Mouse (Mus musculus) liver, embryonic 15.5 days (tissue): Measurements from ENCODE around the gene Lurap1l. TPM values are rescaled to one million over a fixed set of nuclear protein-coding genes. Genes with fewer than 3 reads are reported as not detected.
"Not testable (repeated sequence)": the region's sequence is repeated elsewhere in the genome, so short reads cannot be mapped to it uniquely, and the experiment has no call there.

Experiments
- ATAC-seq: fragments of 200-750 bp; cut with Nextera tagmentation; 2 replicates; pipeline ENCODE4 v1.8.0; 2017; ENCODE audit warnings: moderate number of reproducible peaks, mild to moderate bottlenecking, moderate library complexity; ENCODE audit not compliant: insufficient read depth
- H3K27ac ChIP-seq: fragments of 300-500 bp; sonication (generic); replicated peaks from 2 replicates; pipeline ENCODE4 v1.5.1; 2015; ENCODE audit warnings: mild to moderate bottlenecking, inconsistent platforms
- H3K27me3 ChIP-seq: fragments of 300-500 bp; sonication (generic); 2 replicates; pipeline ENCODE4 v1.6.1; 2015; ENCODE audit warnings: mild to moderate bottlenecking, inconsistent platforms
- H3K36me3 ChIP-seq: fragments of 300-500 bp; sonication (generic); replicated peaks from 2 replicates; pipeline ENCODE4 v1.6.1; 2015; ENCODE audit warnings: moderate library complexity, mild to moderate bottlenecking, inconsistent platforms
- H3K4me1 ChIP-seq: fragments of 300-500 bp; sonication (generic); replicated peaks from 2 replicates; pipeline ENCODE4 v1.6.1; 2015; ENCODE audit warnings: inconsistent platforms
- H3K4me2 ChIP-seq: fragments of 300-500 bp; sonication (generic); 2 replicates; pipeline ENCODE4 v1.6.1; 2015; ENCODE audit warnings: moderate library complexity, mild to moderate bottlenecking, inconsistent platforms
- H3K4me3 ChIP-seq: fragments of 300-500 bp; sonication (generic); replicated peaks from 2 replicates; pipeline ENCODE4 v1.5.1; 2015; ENCODE audit warnings: mild to moderate bottlenecking, inconsistent platforms
- H3K9ac ChIP-seq: fragments of 300-500 bp; sonication (generic); 2 replicates; pipeline ENCODE4 v1.6.1; 2015; ENCODE audit warnings: moderate library complexity, mild to moderate bottlenecking, inconsistent platforms
- H3K9me3 ChIP-seq: fragments of 300-500 bp; sonication (generic); replicated peaks from 2 replicates; pipeline ENCODE4 v1.6.1; 2016; ENCODE audit warnings: inconsistent platforms
- WGBS: fragments of 180-500 bp; shearing (Covaris S2); methylation state at CpG from one replicate; pipeline ENCODE4 v1.1.7; 2015; ENCODE audit warnings: mixed read lengths; ENCODE audit not compliant: insufficient replicate concordance; 5-methylcytosine and 5-hydroxymethylcytosine counted together
- polyA plus RNA-seq: library from polyadenylated mRNA; unstranded; fragments of >200 nt; fragmentation: Nextera tagmentation; extraction: Ambion mirVana; gene quantifications from 2 replicates; pipeline ENCODE4 v1.2.1, GENCODE M21; 2015

The Lurap1l gene
- polyA plus RNA-seq, 1 experiment from 2014 or later, result 5.5 TPM

GRCm38 (mm10) chr4:80891004-80891403 is 19.4 kb upstream of the Lurap1l start:
- Histone ChIP-seq H3K9me3 (no peaks in the 10 kb centered on the region), H3K36me3 (no peaks in the 10 kb centered on the region), H3K9ac (no peak overlapping the region), H3K4me2 (no peak overlapping the region), H3K4me3 (no peak overlapping the region), H3K4me1 (no peaks in the 10 kb centered on the region), H3K27ac (no peak overlapping the region), H3K27me3 (no peaks in the 10 kb centered on the region)
- no peak for ATAC-seq
- WGBS, result 65% methylated on average over 6 of the region's 6 CpGs

DNA sequence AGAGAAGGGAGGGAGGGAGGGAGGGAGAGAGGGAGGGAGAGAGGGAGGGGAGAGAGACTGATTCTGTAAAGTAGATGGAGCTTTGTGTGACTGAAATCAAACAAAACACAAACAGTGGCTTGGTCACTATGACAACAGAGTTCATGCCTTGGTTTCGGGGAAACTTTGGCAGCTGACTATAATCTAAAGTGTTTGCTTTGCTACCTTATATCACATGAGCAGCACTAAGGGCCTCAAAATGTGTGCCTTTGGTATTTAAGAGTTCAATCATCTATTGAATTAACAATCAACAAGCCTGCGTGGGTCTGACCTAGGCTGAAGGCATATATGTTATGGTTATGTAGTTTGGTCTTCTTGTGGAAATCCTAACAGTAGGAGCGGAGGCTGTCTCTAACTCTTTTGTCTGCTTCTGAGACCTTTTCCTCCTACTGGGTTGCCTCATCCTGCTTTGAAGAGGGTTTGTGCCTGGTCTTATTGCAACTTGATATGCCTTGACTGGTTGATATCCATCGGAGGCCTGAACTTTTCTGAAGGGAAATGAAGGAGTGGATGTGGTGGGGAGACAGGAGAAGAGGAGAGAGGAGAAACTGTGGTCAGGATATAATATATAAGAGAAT is 15.1 kb upstream of the Lurap1l start:
- Histone ChIP-seq H3K4me3 (no peak overlapping the region), H3K27ac (no peak overlapping the region), H3K9me3 (no peaks in the 10 kb centered on the region), H3K27me3 (no peaks in the 10 kb centered on the region), H3K9ac (no peak overlapping the region), H3K36me3 (no peaks in the 10 kb centered on the region), H3K4me1 (0 out of 2 replicates have a peak, but pooled peaks cover 3% of the 10 kb centered on the region), H3K4me2 (no peak overlapping the region)
- 56% methylated on average over 4 of the region's 4 CpGs for WGBS
- no peak for ATAC-seq

DNA sequence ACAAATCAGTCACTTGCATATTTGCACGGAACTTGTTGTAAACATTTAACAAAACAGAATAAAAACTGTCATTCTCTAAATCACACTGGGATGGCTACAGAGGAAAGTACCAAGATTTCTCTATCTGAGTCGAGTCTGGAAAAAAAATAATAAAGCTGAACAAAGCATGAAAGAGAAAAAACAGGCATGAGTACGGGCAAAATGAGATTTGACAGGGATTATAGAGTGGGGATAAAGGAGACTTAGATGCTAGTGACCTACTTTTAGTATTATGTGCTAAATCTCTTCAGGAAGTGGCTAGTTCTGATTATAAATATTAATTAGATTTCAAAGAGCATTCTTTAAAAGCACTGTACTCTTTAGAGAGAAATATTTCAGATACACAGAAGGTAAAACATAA is 3.7 kb upstream of the Lurap1l start:
- Histone ChIP-seq H3K9me3 (no peaks in the 10 kb centered on the region), H3K4me1 (no peaks in the 10 kb centered on the region), H3K4me2 (no peak overlapping the region), H3K9ac (no peak overlapping the region), H3K4me3 (no peak overlapping the region), H3K27me3 (peaks cover 9% of the 10 kb centered on the region), H3K27ac (no peak overlapping the region), H3K36me3 (no peaks in the 10 kb centered on the region)
- ATAC-seq, result no peak
- WGBS, result 43% methylated on average over 3 of the region's 3 CpGs

DNA sequence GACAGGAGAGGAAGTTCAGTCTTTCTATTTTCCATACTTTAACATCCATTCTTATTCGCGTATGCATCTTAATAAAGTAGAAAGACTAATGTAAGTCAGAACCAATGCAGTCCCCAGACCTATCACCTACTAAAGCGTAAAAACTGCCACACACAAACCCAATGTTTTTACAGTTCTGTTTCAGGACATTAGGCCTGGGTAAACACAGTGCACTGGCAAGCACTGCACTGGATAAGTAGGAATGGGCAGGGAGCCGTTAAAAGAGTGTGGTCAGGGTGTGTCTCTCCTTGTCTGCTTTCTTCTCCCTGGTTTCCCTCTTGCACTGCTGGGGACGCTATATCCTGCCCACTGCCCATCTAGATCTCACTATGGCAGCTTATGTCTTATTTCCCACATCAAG is 2.5 kb upstream of the Lurap1l start:
- no peaks in the 10 kb centered on the region for H3K9me3 ChIP-seq
- no peak overlapping the region for H3K9ac ChIP-seq
- H3K4me3 ChIP-seq, result no peak overlapping the region
- 59% methylated on average over 5 of the region's 5 CpGs for WGBS
- no peaks in the 10 kb centered on the region for H3K36me3 ChIP-seq
- no peak for ATAC-seq
- peaks cover 13% of the 10 kb centered on the region for H3K27me3 ChIP-seq
- 0 out of 2 replicates have a peak, but pooled peaks cover under 1% of the 10 kb centered on the region for H3K4me1 ChIP-seq
- H3K27ac ChIP-seq, result no peak overlapping the region
- H3K4me2 ChIP-seq, result no peak overlapping the region

DNA sequence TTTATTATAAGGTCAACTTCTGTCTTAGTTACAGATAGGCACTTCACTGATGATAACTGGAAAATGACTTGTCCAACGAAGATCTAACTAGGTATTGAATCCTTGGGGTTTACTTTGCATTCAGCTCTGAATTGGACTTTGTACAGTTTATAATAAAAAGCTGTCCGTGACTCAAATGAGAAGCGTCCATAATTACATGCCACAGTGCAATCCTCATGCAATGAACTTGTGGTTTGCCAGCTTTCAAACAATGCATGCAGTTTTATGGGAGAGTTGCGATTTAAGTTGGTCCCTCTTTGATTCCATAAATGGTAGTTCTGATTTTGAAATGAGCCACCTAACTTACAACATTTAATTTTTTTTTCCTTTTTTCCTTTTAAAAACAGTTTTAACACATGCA is 1.5 kb upstream of the Lurap1l start:
- no peak overlapping the region for H3K9ac ChIP-seq
- H3K4me3 ChIP-seq, result no peak overlapping the region
- peaks cover 3% of the 10 kb centered on the region; the same call in 1 of the 2 replicates for H3K4me1 ChIP-seq
- no peak overlapping the region for H3K27ac ChIP-seq
- H3K9me3 ChIP-seq, result no peaks in the 10 kb centered on the region
- H3K4me2 ChIP-seq, result no peak overlapping the region
- WGBS, result 56% methylated on average over 4 of the region's 4 CpGs
- H3K27me3 ChIP-seq, result peaks cover 13% of the 10 kb centered on the region
- ATAC-seq, result no peak
- no peaks in the 10 kb centered on the region for H3K36me3 ChIP-seq

GRCm38 (mm10) chr4:80910871-80911701 is 640 bp downstream of the Lurap1l start:
- peak; percentile 29; the same call in 1 of the 2 replicates for ATAC-seq
- Histone ChIP-seq H3K36me3 (no peaks in the 10 kb centered on the region), H3K27me3 (peaks cover 13% of the 10 kb centered on the region), H3K27ac (peak overlapping the region; percentile 61), H3K9ac (peak overlapping the region; percentile 40), H3K9me3 (no peaks in the 10 kb centered on the region), H3K4me2 (peak overlapping the region; percentile 53), H3K4me1 (peaks cover 3% of the 10 kb centered on the region; the same call in 1 of the 2 replicates), H3K4me3 (peak overlapping the region; percentile 59)
- WGBS, result 1% methylated on average over 58 of the region's 58 CpGs

- peak overlapping the region; percentile 61; the same call in 1 of the 2 replicates for H3K27ac ChIP-seq
- 0 out of 2 replicates have a peak overlapping the region, but pooled peaks have one; percentile 40 for H3K9ac ChIP-seq
- peaks cover 13% of the 10 kb centered on the region for H3K27me3 ChIP-seq
- H3K9me3 ChIP-seq, result no peaks in the 10 kb centered on the region
- H3K4me1 ChIP-seq, result peaks cover 3% of the 10 kb centered on the region; the same call in 1 of the 2 replicates
- H3K4me2 ChIP-seq, result peak overlapping the region; percentile 53
- peak overlapping the region; percentile 59 for H3K4me3 ChIP-seq
- ATAC-seq, result peak; percentile 77
- H3K36me3 ChIP-seq, result no peaks in the 10 kb centered on the region
- WGBS, result 4% methylated on average over 22 of the region's 27 CpGs
Observed at GRCm38 (mm10) chr4:80911706-80912540, 1.5 kb downstream of the Lurap1l start.

DNA sequence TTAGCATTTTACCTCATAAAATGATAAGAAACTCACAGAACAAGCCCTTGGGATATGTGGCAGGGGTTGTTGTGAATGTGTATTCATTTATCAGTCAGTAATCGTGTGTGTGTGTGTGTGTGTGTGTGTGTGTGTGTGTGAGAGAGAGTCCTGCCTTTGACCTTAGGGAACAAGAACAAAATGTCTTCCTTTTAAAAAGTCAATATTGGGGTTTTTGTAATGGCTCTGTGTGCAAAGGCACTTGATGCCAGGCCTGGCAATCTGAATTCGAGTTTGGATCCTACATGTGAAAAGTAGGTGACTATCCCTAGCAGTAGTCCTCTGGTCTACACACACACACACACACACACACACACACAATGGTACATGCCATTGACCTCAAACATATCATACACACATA is 4.8 kb downstream of the Lurap1l start:
- ATAC-seq, result no peak
- Histone ChIP-seq H3K27ac (no peak overlapping the region), H3K9ac (no peak overlapping the region), H3K27me3 (peaks cover 13% of the 10 kb centered on the region), H3K4me1 (peaks cover 3% of the 10 kb centered on the region; the same call in 1 of the 2 replicates), H3K4me3 (no peak overlapping the region), H3K36me3 (no peaks in the 10 kb centered on the region), H3K4me2 (no peak overlapping the region), H3K9me3 (no peaks in the 10 kb centered on the region)
- WGBS, result 51% methylated on average over 2 of the region's 2 CpGs

DNA sequence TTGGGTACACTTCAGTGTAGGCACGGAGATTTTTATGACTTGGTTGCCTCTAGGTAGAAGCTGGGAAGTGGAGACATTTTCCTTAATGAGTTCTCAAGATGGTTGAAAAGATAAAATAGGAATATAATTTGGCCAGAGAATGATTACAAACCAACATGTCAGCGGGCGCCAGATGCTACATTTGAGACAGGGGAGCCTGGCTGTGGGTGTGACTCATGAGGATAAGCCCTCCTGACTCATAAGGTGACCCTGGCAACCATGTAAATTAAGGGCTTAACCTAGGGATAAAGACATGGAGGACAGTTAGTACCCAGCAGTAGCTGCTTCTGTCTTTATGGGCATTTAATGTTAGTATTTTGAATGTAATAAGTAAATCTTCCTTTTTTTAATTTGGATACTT is 6.2 kb downstream of the Lurap1l start:
- WGBS, result 53% methylated on average over 3 of the region's 3 CpGs
- Histone ChIP-seq H3K4me3 (no peak overlapping the region), H3K27ac (no peak overlapping the region)

GRCm38 (mm10) chr4:80917128-80917527 is 6.7 kb downstream of the Lurap1l start:
- not testable (repeated sequence) for H3K4me2 ChIP-seq, H3K27me3 ChIP-seq, H3K9me3 ChIP-seq, H3K9ac ChIP-seq, H3K4me3 ChIP-seq, H3K27ac ChIP-seq, H3K4me1 ChIP-seq, H3K36me3 ChIP-seq, ATAC-seq
- 65% methylated on average over 1 of the region's 1 CpGs for WGBS

More for the DNA sequence above, 6.2 kb downstream of the Lurap1l start:
- Histone ChIP-seq H3K9me3 (no peaks in the 10 kb centered on the region), H3K4me2 (no peak overlapping the region), H3K36me3 (no peaks in the 10 kb centered on the region), H3K27me3 (peaks cover 4% of the 10 kb centered on the region; the same call in 1 of the 2 replicates), H3K9ac (no peak overlapping the region), H3K4me1 (peaks cover 3% of the 10 kb centered on the region; the same call in 1 of the 2 replicates)
- no peak for ATAC-seq
